In the genomic region with DNA sequence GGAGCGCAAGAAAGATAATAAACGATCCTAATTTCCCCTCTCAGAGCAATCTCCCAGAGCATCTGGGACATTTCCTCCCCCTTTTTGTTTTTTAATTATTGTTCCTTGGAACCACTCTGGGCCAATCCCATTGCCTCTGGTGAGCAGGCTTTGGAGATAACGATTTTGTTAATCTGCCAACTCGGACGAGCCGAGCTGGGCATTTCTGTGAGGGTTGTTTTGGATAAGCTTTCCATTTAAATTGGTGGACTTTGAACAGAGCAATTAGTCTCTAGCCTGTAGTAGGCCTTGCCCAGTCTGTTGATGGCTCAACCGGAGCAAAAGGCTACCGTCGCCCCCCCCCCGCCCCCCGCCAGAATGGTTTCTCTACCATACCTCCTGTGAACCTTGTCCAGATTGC, we compare ENCODE assay signal across 8 mouse cellular contexts. TPM values are rescaled to one million over a fixed set of nuclear protein-coding genes. Genes with fewer than 3 reads are reported as not detected.
DNase-seq lines count a peak whose midpoint lies in the region; ATAC-seq and TF ChIP-seq lines count a peak whose summit lies in the region.

No protein-coding gene starts in this region.

- peaks cover 6% of the 10 kb centered on the region for H3K4me1 ChIP-seq in liver, adult 2 months (ENCODE audit: control insufficient read depth, insufficient read depth, low read length)
- peaks cover 16% of the 10 kb centered on the region for H3K4me1 ChIP-seq in forebrain, embryonic 16.5 days (replicated peaks; ENCODE audit: control insufficient read depth, insufficient read depth, low read length)
- peaks cover 3% of the 10 kb centered on the region; the same call in 1 of the 2 replicates for H3K4me1 ChIP-seq in kidney, adult 2 months (ENCODE audit: control insufficient read depth, insufficient read depth, low read length)

- DNase-seq in liver, adult 2 months (ENCODE audit: extremely low read depth, low read depth, low spot score), result peak; percentile 89
- DNase-seq in liver, result no peak
- peak; percentile 78 for DNase-seq in kidney, adult 2 months
- peak; percentile 77 for DNase-seq in lung, postnatal 10 days
- DNase-seq in right cerebral cortex, adult 18-20 months, result no peak
- no peak for DNase-seq in thymus, postnatal 10 days (ENCODE audit: low spot score in 2 of 2)
- DNase-seq in c-Kit-positive CD71-positive TER-119-positive erythroid progenitor cells, embryonic 14.5 days (ENCODE audit: low spot score), result no peak

- peak overlapping the region; percentile 44 for H3K4me2 ChIP-seq in forebrain, embryonic 16.5 days (ENCODE audit: low read length)

- H3K9me3 ChIP-seq in forebrain, embryonic 16.5 days (ENCODE audit: control insufficient read depth, low read length), result no peaks in the 10 kb centered on the region

- no peak for TF ChIP-seq POLR2A in liver, adult 2 months (IDR thresholded peaks at IDR 0.05; ENCODE audit: extremely low read depth, insufficient read depth, low read length)
- TF ChIP-seq POLR2A in kidney, adult 2 months (IDR thresholded peaks at IDR 0.05; ENCODE audit: low read depth, low read length), result no peak

- 15% methylated on average over 11 of the region's 11 CpGs for WGBS in liver, adult 2 months
- WGBS in forebrain, embryonic 16.5 days, result 15% methylated on average over 11 of the region's 11 CpGs
- 23% methylated on average over 11 of the region's 11 CpGs for WGBS in kidney, adult 2 months

- peak; percentile 39 for ATAC-seq in forebrain, embryonic 16.5 days

- no peak overlapping the region for H3K9ac ChIP-seq in liver, adult 2 months (ENCODE audit: low read depth, low read length)
- no peak overlapping the region for H3K9ac ChIP-seq in forebrain, embryonic 16.5 days (replicated peaks; ENCODE audit: low read depth, low read length)

- H3K27ac ChIP-seq in liver, adult 2 months (replicated peaks; ENCODE audit: insufficient read depth, low read depth, low read length), result no peak overlapping the region; the same call in 1 of the 2 replicates
- H3K27ac ChIP-seq in forebrain, embryonic 16.5 days (ENCODE audit: low read length), result no peak overlapping the region
- H3K27ac ChIP-seq in kidney, adult 2 months (ENCODE audit: insufficient read depth, low read depth, low read length), result no peak overlapping the region

- no peaks in the 10 kb centered on the region for H3K36me3 ChIP-seq in liver, adult 2 months (ENCODE audit: control insufficient read depth, insufficient read depth, low read length)
- H3K36me3 ChIP-seq in forebrain, embryonic 16.5 days (ENCODE audit: control insufficient read depth, insufficient read depth), result no peaks in the 10 kb centered on the region
- H3K36me3 ChIP-seq in kidney, adult 2 months (ENCODE audit: control insufficient read depth, insufficient read depth, low read length), result no peaks in the 10 kb centered on the region

- H3K4me3 ChIP-seq in liver, adult 2 months (ENCODE audit: insufficient read depth, low read depth, low read length), result no peak overlapping the region
- no peak overlapping the region for H3K4me3 ChIP-seq in forebrain, embryonic 16.5 days (replicated peaks; ENCODE audit: low read length)
- no peak overlapping the region for H3K4me3 ChIP-seq in kidney, adult 2 months (ENCODE audit: insufficient read depth, low read depth, low read length)

- H3K79me2 ChIP-seq in liver, adult 2 months (ENCODE audit: control insufficient read depth, insufficient read depth, low read length), result no peaks in the 10 kb centered on the region

- H3K27me3 ChIP-seq in liver, adult 2 months (ENCODE audit: control insufficient read depth, insufficient read depth, low read length), result no peaks in the 10 kb centered on the region
- no peaks in the 10 kb centered on the region for H3K27me3 ChIP-seq in forebrain, embryonic 16.5 days (replicated peaks; ENCODE audit: control insufficient read depth, insufficient read depth, low read length)
- H3K27me3 ChIP-seq in kidney, adult 2 months (replicated peaks; ENCODE audit: control insufficient read depth, insufficient read depth, low read length), result no peaks in the 10 kb centered on the region

- TF ChIP-seq CTCF in liver, adult 2 months (IDR thresholded peaks at IDR 0.05; ENCODE audit: low read depth, low read length), result no peak
- TF ChIP-seq CTCF in kidney, adult 2 months (conservative IDR thresholded peaks at IDR 0.05; ENCODE audit: insufficient read depth, insufficient read length, low read depth, low read length), result no peak

RNA-seq across cellular contexts. Expression of a gene that starts 27.0 kb away (rescaled TPM):
- total RNA-seq in liver, adult 2 months (2014; rRNA removed), result 0.09 and 0.13 TPM in 2 replicates
- polyA plus RNA-seq in liver, adult 2 months (2012; rRNA removed), result 0.07 TPM in 1 of 2 replicates, not detected in the other
- 7.2 and 8.7 TPM in 2 replicates for polyA plus RNA-seq in forebrain, embryonic 16.5 days (2015; fragmentation: Nextera tagmentation; extraction: Ambion mirVana)
- 3.4 and 3.9 TPM in 2 replicates for polyA plus RNA-seq in kidney, adult 2 months (2012; rRNA removed)

RNA-seq across cellular contexts. Expression of a gene that starts 51.9 kb away (rescaled TPM):
- total RNA-seq in liver, adult 2 months (2014; rRNA removed), result 14.5 and 20.7 TPM in 2 replicates
- 9.5 and 10.6 TPM in 2 replicates for polyA plus RNA-seq in liver, adult 2 months (2012; rRNA removed)
- 15.7 and 16.4 TPM in 2 replicates for polyA plus RNA-seq in forebrain, embryonic 16.5 days (2015; fragmentation: Nextera tagmentation; extraction: Ambion mirVana)
- polyA plus RNA-seq in kidney, adult 2 months (2012; rRNA removed), result 23.8 and 27.3 TPM in 2 replicates

Comparison
In these comparisons a context has a peak if more than half of its experiments do, and no peak if none do; other contexts are left out.
1. DNase-seq: peak in liver, adult 2 months (single experiment), kidney, adult 2 months (single experiment) and lung, postnatal 10 days (single experiment); none in liver (single experiment), right cerebral cortex, adult 18-20 months (single experiment), thymus, postnatal 10 days (0 of 2) and c-Kit-positive CD71-positive TER-119-positive erythroid progenitor cells, embryonic 14.5 days (single experiment).